Mouse (Mus musculus) left cerebral cortex, adult 8-10 months (tissue): ENCODE data around the gene Vav2. TPM values are rescaled to one million over a fixed set of nuclear protein-coding genes. Genes with fewer than 3 reads are reported as not detected.

Source experiments
- microRNA-seq, 2 experiments: library from miRNA; unstranded; fragments of <30 nt; microRNA quantifications; one replicate each; pipeline ENCODE4 v1.2.0; 2022
- total RNA-seq, 4 experiments: library from RNA; stranded (reverse); gene quantifications; 2 replicates each; pipeline ENCODE4 v1.2.4; 2022

Vav2 gene
- total RNA-seq, 4 experiments from 2014 or later: 9.1 to 11.0 (median 9.8) TPM

Small RNA genes within 50 kb of the gene (microRNA-seq; reads per million reads assigned to microRNA genes)
- gene Gm24049: 0 reads per million in 2 experiments
- gene Mir7578: 0 reads per million in 2 experiments

Other genes starting within 250 kb of the Vav2 start
- gene Sardh, start 178.7 kb downstream of the Vav2 start, total RNA-seq: 10 to 100 TPM in 1 of 4 experiments, 1 to 10 TPM in 3; 8.0 to 12.6 (median 9.3) TPM
- gene Brd3os, start 15.3 kb upstream of the Vav2 start, total RNA-seq: 10 to 100 TPM; 28.5 to 30.9 (median 28.8) TPM
- 10 to 100 TPM; 37.6 to 44.5 (median 44.0) TPM for gene Brd3, start 80.6 kb upstream of the Vav2 start, total RNA-seq
- gene Wdr5, start 88.1 kb upstream of the Vav2 start, total RNA-seq: 10 to 100 TPM; 25.6 to 27.1 (median 26.0) TPM
- gene Rxra, start 249.4 kb upstream of the Vav2 start, total RNA-seq: 10 to 100 TPM; 23.5 to 28.6 (median 26.1) TPM